Mouse (Mus musculus): Measurements from ENCODE around the gene Cldn10.
A peak's percentile ranks its signal among the peaks of the same experiment; 100 is the strongest.
"Not testable (repeated sequence)": the region's sequence is repeated elsewhere in the genome, so short reads cannot be mapped to it uniquely, and the experiment has no call there.

Cldn10 gene

DNA sequence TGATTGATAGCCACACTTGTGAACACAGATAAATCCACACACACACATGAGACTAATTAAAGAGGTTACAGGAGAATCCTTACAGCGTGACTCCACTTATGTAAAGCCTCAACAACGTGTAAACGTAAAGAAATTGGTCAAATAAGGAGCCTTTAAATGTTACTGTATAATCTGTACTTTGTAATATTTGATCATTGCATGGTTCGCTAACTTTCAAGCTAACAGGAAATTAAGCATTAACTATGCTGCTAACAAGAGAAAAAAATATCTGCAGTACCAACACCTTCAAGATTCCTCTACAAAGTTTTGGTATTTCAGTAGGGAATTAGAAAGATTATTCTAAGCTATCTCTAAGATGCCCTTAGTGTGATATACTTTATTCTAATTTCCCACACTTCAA lies at the start of gene Cldn10:
Gene Cldn10 (plus strand): TSS at position 288 of the 400 bp plus-strand sequence.
- DNase-seq (ENCODE audit: low spot score): no peak

DNA sequence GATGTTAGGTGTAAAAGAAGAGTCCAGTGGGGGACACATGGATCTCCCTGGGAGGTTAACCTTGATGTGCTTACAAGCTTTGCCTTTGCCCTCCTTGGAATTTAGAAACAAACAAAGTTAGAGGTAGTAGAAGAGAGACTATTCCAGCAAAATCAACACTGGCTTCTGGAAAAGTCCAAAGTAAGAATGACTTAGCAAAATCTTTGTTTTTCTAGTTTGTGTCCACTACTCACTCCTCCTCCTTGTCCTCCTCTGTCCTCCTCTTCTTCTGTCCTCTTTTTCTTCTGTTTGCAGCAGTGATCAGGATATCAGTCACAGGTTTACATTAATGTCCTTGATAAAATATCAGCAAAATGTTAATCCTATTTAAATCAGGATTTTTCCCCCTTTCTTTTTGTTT lies 45.9 kb upstream of the Cldn10 start:
- no peak for DNase-seq (ENCODE audit: low spot score)

- no peak for DNase-seq (ENCODE audit: low spot score)
Observed at GRCm38 (mm10) chr14:118742862-118743261, 44.8 kb upstream of the Cldn10 start.

- no peak for DNase-seq (ENCODE audit: low spot score)
Observed at GRCm38 (mm10) chr14:118749068-118749467, 38.6 kb upstream of the Cldn10 start.

DNA sequence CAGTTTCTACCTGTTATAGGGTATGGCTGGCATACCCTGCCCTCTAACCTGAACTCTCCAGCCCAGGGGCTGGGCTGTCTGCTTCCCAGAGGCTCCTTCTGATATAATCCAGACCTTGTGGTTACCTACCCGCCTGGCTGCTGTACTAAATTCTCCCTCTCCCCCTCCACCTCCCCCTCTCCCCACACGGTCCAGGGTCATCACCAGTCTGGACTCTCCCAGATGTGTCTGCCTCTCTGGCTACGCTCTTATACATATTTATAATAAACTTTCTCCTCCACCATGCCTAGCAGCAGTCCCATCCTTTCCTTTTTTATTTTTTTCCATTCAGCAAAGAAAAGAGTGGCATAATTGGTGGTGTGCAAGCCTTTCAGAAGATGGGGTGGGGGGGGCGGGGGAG lies 38.0 kb upstream of the Cldn10 start:
- DNase-seq (ENCODE audit: low spot score): no peak

- no peak for DNase-seq (ENCODE audit: low spot score)
Observed at GRCm38 (mm10) chr14:118750505-118751192, 37.1 kb upstream of the Cldn10 start.

- no peak for DNase-seq (ENCODE audit: low spot score)
Observed at GRCm38 (mm10) chr14:118751193-118751753, 36.4 kb upstream of the Cldn10 start.

DNA sequence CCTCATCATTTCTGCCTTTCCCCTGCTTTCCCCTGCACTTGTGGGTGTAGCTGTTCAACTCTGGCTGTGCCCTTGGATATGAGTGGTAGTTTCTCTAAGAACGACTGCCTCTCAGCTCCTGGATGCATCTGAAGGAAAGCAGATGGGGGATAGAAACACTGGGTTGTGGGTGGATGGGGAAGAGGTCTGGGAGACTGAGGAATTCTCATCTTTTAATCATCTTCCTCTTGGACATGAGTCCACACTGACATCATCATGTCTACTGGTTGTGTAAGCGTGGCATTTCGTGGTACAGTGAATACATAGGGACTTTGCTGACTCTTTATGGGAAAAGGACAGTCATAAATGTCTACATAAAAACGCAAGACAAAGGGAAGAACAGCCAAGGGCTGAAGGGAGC lies 31.7 kb upstream of the Cldn10 start:
- DNase-seq (ENCODE audit: low spot score): no peak

DNA sequence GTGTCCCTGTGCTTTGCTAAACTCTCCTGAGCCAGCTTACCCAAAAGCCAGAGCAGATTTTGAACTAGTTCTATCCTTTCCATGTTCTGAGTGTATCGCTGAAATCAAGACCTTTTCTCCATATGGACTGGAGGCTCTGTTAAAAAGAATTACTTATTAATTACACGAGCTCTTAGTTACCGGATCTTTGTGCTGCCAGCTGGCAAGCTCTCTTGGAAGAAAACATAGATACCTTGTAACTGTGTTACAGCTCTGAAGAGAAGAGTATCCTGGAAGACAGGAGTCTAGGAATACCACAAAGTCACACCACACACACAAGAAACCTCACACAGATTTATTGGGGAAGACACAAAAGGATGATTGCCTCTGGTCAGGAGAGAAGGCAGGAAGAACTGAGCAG lies 31.1 kb upstream of the Cldn10 start:
- no peak for DNase-seq (ENCODE audit: low spot score)

DNA sequence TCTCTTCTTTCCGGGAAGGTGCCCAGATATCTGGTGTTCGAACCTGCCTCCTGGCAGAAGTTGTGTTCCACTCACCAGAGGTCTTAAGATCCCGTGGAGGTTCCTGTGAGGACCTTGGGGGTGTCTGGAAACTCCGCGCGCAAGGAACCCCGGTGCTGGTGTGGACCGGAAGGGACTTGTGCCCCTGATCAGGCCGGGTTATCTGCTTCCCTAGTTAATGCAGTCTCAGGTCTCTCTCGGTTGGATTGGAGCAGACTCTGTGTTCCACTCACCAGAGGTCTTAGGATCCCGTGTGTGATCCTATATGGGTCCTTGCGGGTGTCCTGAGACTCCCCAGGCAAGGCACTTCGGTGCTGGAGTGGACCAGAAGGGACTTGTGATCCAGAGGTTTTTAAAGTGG lies 24.3 kb upstream of the Cldn10 start:
- not testable (repeated sequence) for DNase-seq (ENCODE audit: low spot score)

- no peak for DNase-seq (ENCODE audit: low spot score)
Observed at GRCm38 (mm10) chr14:118763917-118764495, 23.7 kb upstream of the Cldn10 start.

DNA sequence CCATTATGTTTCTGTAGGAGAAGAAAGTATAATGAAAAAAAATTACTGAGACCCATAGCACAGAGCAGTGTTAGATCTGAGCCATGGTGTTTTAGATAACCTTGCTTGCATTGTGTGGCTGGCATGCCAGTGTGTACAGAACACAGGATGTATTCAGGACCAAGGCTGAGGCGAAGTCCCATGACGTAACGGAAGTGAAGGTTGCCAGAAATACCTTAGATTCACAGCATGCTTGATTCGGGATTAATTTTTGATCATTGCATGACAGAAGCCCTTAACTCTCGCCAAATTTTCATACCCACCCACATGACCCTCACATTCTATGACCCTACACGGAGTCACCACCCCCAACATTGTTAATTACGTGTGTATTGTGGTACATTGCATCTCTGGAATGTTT lies 22.4 kb upstream of the Cldn10 start:
- no peak for DNase-seq (ENCODE audit: low spot score)

DNA sequence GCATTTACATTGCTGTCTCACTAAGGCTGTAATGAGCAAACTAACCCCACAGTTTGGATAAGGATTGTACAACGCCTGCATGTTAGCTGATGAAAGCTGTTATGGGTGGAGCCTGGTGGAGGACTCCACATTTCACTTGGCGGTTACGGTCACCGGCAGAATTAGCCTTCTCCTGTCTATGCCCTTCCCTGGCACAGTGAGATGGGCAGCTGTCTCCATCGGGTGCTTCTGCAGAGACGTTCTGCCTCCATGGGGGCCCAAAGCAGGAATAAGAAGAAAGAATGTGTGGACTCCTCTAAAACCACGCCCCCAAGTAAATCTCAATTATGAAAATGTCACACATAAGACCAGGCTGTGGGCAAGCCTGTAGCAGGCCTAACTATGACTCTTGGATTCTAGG lies 21.8 kb upstream of the Cldn10 start:
- DNase-seq (ENCODE audit: low spot score): no peak

DNA sequence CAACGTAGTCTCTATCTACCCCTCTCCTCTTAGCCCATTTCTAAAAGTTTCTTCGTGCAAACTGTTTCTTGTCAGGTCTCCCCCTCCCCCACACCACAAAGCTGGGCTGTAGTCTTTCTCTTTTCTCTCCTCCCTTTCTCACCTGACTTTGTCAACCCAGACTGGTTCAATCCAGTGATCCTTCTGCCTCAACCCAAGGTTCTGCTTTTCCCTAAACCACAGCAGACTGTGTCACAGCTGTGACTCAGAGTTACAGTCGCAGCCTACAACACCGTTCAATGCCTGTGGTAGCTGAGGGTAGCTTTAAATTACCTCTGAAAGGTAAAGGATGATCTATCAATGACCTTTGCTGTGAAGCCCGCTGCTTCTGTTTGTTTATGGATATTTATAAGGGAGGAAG lies 21.3 kb upstream of the Cldn10 start:
- no peak for DNase-seq (ENCODE audit: low spot score)

DNA sequence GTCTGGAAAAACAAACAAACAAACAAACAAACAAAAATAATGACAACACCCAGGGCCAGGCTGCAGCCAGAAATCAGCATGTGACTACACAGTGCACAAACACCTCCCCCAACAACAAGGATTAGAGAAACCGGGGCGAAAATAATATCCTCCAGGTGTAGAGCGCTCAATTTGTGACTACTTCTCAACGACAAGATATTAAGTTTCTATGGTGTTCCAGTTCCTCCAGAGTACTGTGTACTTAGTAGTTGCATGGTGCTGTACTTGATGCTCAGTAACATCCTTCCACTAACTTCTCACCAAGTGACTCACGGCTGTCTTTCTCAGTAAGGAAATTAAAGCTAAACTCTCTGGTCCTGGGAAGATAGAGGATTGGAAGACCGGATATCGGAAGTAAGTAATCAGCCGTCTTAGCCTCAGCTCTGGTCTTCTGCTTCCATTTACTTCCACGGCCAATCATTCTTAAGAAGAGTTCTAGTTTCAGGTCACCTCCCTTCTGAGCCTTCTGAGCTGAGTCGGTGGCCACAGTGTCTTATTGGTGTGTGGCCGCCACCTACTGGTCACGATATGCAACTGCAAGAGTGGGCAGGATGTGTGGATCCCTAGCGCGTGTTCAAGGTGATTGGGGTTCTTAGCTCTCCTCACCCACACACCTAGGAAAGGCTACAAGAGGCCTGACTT lies 19.9 kb upstream of the Cldn10 start:
- DNase-seq (ENCODE audit: low spot score): peak; percentile 74

DNA sequence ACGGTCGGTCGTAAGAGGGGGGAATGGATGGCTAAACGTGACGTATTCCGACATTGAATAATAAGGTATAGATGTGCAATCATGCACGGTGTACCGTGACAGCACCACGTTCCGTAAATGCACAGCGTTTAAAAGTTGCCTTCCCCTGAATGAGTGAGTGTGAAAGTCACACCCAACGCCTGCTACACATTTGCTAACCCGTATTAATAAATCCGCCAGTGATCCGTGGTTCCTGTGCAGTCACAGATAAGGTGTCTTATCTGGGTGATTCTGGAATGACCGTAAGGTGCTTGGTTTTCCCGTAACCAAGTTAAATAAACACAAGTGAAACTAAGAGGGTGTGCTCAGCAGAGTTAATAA lies 19.4 kb upstream of the Cldn10 start:
- no peak for DNase-seq (ENCODE audit: low spot score)

GRCm38 (mm10) chr14:118773668-118774067 lies 14.0 kb upstream of the Cldn10 start:
- no peak for DNase-seq (ENCODE audit: low spot score)

GRCm38 (mm10) chr14:118774507-118775428 lies 12.9 kb upstream of the Cldn10 start:
- peak; percentile 5 for DNase-seq (ENCODE audit: low spot score)

- DNase-seq (ENCODE audit: low spot score): no peak
Observed at GRCm38 (mm10) chr14:118775554-118775953, 12.2 kb upstream of the Cldn10 start.

DNA sequence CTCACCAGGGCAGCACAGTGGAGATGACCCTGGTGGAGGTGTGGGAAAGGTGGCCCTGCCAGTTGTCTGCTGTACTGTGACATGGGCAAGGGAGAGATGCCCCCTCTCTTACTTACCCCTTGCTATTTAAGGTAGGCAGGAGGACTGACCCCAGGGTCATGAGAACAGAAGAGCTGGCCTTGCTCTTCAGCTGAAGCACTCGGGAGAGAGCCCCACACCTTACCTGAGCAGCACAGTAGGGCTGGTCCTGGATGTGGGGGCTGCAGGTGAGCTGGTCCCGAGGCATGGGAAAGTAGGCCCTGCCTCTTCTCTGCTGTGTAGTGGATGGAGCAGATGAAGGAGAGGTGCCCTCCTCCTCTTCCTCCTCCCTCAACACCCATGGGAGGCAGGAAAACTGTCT lies 11.3 kb upstream of the Cldn10 start:
- no peak for DNase-seq (ENCODE audit: low spot score)

GRCm38 (mm10) chr14:118777478-118777877 lies 10.2 kb upstream of the Cldn10 start:
- DNase-seq (ENCODE audit: low spot score): no peak

GRCm38 (mm10) chr14:118781601-118782000 lies 6.1 kb upstream of the Cldn10 start:
- DNase-seq (ENCODE audit: low spot score): no peak

Data from T-cell, adult 2 months (primary cell).